In genomic region chr13:63106574-63106973, GRCm38 (mm10) we compare ENCODE assay signal across 20 mouse cellular contexts.
DNase-seq lines count a peak whose midpoint lies in the region; ATAC-seq and TF ChIP-seq lines count a peak whose summit lies in the region.
"Had no signal": no experiment of that assay in that cellular context is flagged by ENCODE, and none has a peak within 500 bp of the region (broad histone marks: within the 10 kb centered on the region; RNA-seq: fewer than 3 reads in every experiment).

No protein-coding gene starts in this region.

- no peak for TF ChIP-seq POLR2A in heart, adult 2 months (IDR thresholded peaks at IDR 0.05; ENCODE audit: insufficient read depth, low read depth, low read length)
- no peak for TF ChIP-seq POLR2A in embryonic fibroblast, embryonic 13.5 days (IDR thresholded peaks at IDR 0.05; ENCODE audit: low read depth, low read length)

- no peaks in the 10 kb centered on the region for H3K79me2 ChIP-seq in heart, adult 2 months (replicated peaks; ENCODE audit: control insufficient read depth, insufficient read depth, low read length)

- DNase-seq in heart, adult 2 months: peak in 1 of 2 experiments; percentile 5
- no peak for DNase-seq in heart, postnatal 14 days
- no peak for DNase-seq in lung, embryonic 14.5 days
- DNase-seq in lung, postnatal 36 days: no peak
- no peak for DNase-seq in Muller cell, postnatal 12 days (ENCODE audit: inconsistent ontology term)
- no peak for DNase-seq in cerebellum, adult 9-10 months
- DNase-seq: adrenal gland, postnatal 10 days; adrenal gland, postnatal 36 days; cerebellum, adult 11-12 months; cerebellum, adult 8-10 months; cerebellum, postnatal 14 days; forebrain, postnatal 0 days; gastrocnemius, postnatal 36 days had no signal

- no peaks in the 10 kb centered on the region for H3K9me3 ChIP-seq in lung, embryonic 14.5 days (ENCODE audit: low read depth, low read length)
- H3K9me3 ChIP-seq: heart, embryonic 13.5 days; hindbrain, embryonic 12.5 days; hindbrain, embryonic 15.5 days had no signal

- H3K4me3 ChIP-seq in heart, adult 2 months: no peak overlapping the region
- no peak overlapping the region for H3K4me3 ChIP-seq in lung, embryonic 14.5 days (ENCODE audit: low read depth, low read length)
- H3K4me3 ChIP-seq in embryonic fibroblast, embryonic 13.5 days (ENCODE audit: insufficient read depth, low read length): no peak overlapping the region
- H3K4me3 ChIP-seq: heart, embryonic 13.5 days; hindbrain, embryonic 12.5 days; hindbrain, embryonic 15.5 days had no signal

- H3K9ac ChIP-seq in heart, adult 2 months (ENCODE audit: low read depth, low read length): no peak overlapping the region
- no peak overlapping the region for H3K9ac ChIP-seq in lung, embryonic 14.5 days
- H3K9ac ChIP-seq: forebrain, postnatal 0 days; heart, embryonic 13.5 days; hindbrain, embryonic 12.5 days; hindbrain, embryonic 15.5 days had no signal

- no peak for TF ChIP-seq EP300 in heart, adult 2 months (IDR thresholded peaks at IDR 0.05; ENCODE audit: insufficient read depth, low read depth, low read length)

- H3K27ac ChIP-seq in heart, adult 2 months: peak overlapping the region; percentile 6; the same call in 1 of the 2 replicates
- 0 out of 2 replicates have a peak overlapping the region, but pooled peaks have one; percentile 12 for H3K27ac ChIP-seq in lung, embryonic 14.5 days (ENCODE audit: low read depth)
- peak overlapping the region; percentile 39; the same call in 1 of the 2 replicates for H3K27ac ChIP-seq in embryonic fibroblast, embryonic 13.5 days (ENCODE audit: insufficient read depth, low read length)
- H3K27ac ChIP-seq: heart, embryonic 13.5 days; hindbrain, embryonic 12.5 days; hindbrain, embryonic 15.5 days had no signal

- H3K36me3 ChIP-seq in heart, adult 2 months (ENCODE audit: control insufficient read depth, insufficient read depth, low read length): peaks cover 6% of the 10 kb centered on the region
- no peaks in the 10 kb centered on the region for H3K36me3 ChIP-seq in lung, embryonic 14.5 days (ENCODE audit: insufficient read depth)
- H3K36me3 ChIP-seq: heart, embryonic 13.5 days; hindbrain, embryonic 12.5 days; hindbrain, embryonic 15.5 days had no signal

- H3K27me3 ChIP-seq in heart, adult 2 months (ENCODE audit: control insufficient read depth, insufficient read depth, low read length): no peaks in the 10 kb centered on the region
- H3K27me3 ChIP-seq in lung, embryonic 14.5 days (ENCODE audit: insufficient read depth, low read length): no peaks in the 10 kb centered on the region
- H3K27me3 ChIP-seq: heart, embryonic 13.5 days; hindbrain, embryonic 12.5 days; hindbrain, embryonic 15.5 days had no signal

- intact Hi-C loops in heart, adult 2 months (cut with DNase I): no loop called here
- intact Hi-C loops in heart, postnatal 14 days (cut with DNase I): no loop called here

- no peak overlapping the region for H3K4me2 ChIP-seq in lung, embryonic 14.5 days
- H3K4me2 ChIP-seq: heart, embryonic 13.5 days; hindbrain, embryonic 12.5 days; hindbrain, embryonic 15.5 days had no signal

- no peak for TF ChIP-seq CTCF in heart, adult 2 months (IDR thresholded peaks at IDR 0.05)
- TF ChIP-seq CTCF in lung, embryonic 14.5 days (IDR thresholded peaks at IDR 0.05; ENCODE audit: low read depth): no peak
- TF ChIP-seq CTCF in embryonic fibroblast, embryonic 13.5 days (IDR thresholded peaks at IDR 0.05; ENCODE audit: borderline replicate concordance, insufficient read depth, low read length): no peak

- no peak for ATAC-seq in lung, embryonic 14.5 days (ENCODE audit: insufficient read depth)
- ATAC-seq: CD4-positive, CD25-positive, alpha-beta regulatory T cell, adult 4 months; forebrain, embryonic 14.5 days; forebrain, postnatal 0 days; intestine, postnatal 0 days had no signal

- 51% methylated on average over 2 of the region's 2 CpGs for WGBS in heart, adult 2 months
- 46% methylated on average over 2 of the region's 2 CpGs for WGBS in lung, embryonic 14.5 days

- H3K4me1 ChIP-seq in heart, adult 2 months (ENCODE audit: control insufficient read depth, insufficient read depth, low read length): peaks cover 17% of the 10 kb centered on the region
- peaks cover 33% of the 10 kb centered on the region for H3K4me1 ChIP-seq in lung, embryonic 14.5 days (ENCODE audit: insufficient read depth)
- H3K4me1 ChIP-seq in embryonic fibroblast, embryonic 13.5 days (ENCODE audit: control insufficient read depth, insufficient read depth, low read length): peaks cover 16% of the 10 kb centered on the region
